Mouse (Mus musculus): ENCODE data around the gene Ing5. TPM values are rescaled to one million over a fixed set of nuclear protein-coding genes. Genes with fewer than 3 reads are reported as not detected.
"Not testable (repeated sequence)": the region's sequence is repeated elsewhere in the genome, so short reads cannot be mapped to it uniquely, and the experiment has no call there.

The Ing5 gene
- total RNA-seq, 2 experiments from 2014 or later: 12.9 to 13.8 TPM

GRCm38 (mm10) chr1:93811495-93812039 lies 7.8 kb downstream of the Ing5 start:
- DNase-seq: no peak

GRCm38 (mm10) chr1:93817823-93818532 lies 14.2 kb downstream of the Ing5 start:
- no peak for DNase-seq

- DNase-seq: no peak
These were observed 15.0 kb downstream of the Ing5 start for GRCm38 (mm10) chr1:93818722-93819121.

GRCm38 (mm10) chr1:93823796-93824495 lies 20.2 kb downstream of the Ing5 start:
- DNase-seq: no peak

GRCm38 (mm10) chr1:93824609-93825008 lies 20.8 kb downstream of the Ing5 start, which contains the start of gene D2hgdh:
Gene D2hgdh (plus strand): TSS chr1:93824909.
- DNase-seq: no peak

GRCm38 (mm10) chr1:93825105-93825674 lies 21.4 kb downstream of the Ing5 start:
- DNase-seq: peak; percentile 96

GRCm38 (mm10) chr1:93825771-93826539 lies 22.2 kb downstream of the Ing5 start:
- DNase-seq: no peak

GRCm38 (mm10) chr1:93826540-93826835 lies 22.7 kb downstream of the Ing5 start:
- no peak for DNase-seq

- DNase-seq: not testable (repeated sequence)
These were observed 29.1 kb downstream of the Ing5 start for GRCm38 (mm10) chr1:93832754-93833360.

- no peak for DNase-seq
These were observed 30.9 kb downstream of the Ing5 start for GRCm38 (mm10) chr1:93834671-93835150.

- no peak for DNase-seq
These were observed 31.4 kb downstream of the Ing5 start for GRCm38 (mm10) chr1:93835211-93835610.

GRCm38 (mm10) chr1:93835876-93836531 lies 32.2 kb downstream of the Ing5 start:
- DNase-seq: no peak

GRCm38 (mm10) chr1:93836532-93836913 lies 32.8 kb downstream of the Ing5 start:
- no peak for DNase-seq

- DNase-seq: no peak
These were observed 33.6 kb downstream of the Ing5 start for GRCm38 (mm10) chr1:93837335-93837734.

GRCm38 (mm10) chr1:93838569-93838968 lies 34.8 kb downstream of the Ing5 start:
- not testable (repeated sequence) for DNase-seq

- not testable (repeated sequence) for DNase-seq
These were observed 42.1 kb downstream of the Ing5 start for GRCm38 (mm10) chr1:93845766-93846366.

- DNase-seq: not testable (repeated sequence)
These were observed 52.0 kb downstream of the Ing5 start for GRCm38 (mm10) chr1:93855790-93856189.

- peak in 1 of 2 experiments; percentile 25 for DNase-seq
These were observed 53.6 kb downstream of the Ing5 start for GRCm38 (mm10) chr1:93857370-93857769.

GRCm38 (mm10) chr1:93857991-93858390 lies 54.2 kb downstream of the Ing5 start:
- no peak for DNase-seq

GRCm38 (mm10) chr1:93859619-93860018 lies 55.9 kb downstream of the Ing5 start:
- DNase-seq: no peak

GRCm38 (mm10) chr1:93861048-93861447 lies 57.3 kb downstream of the Ing5 start, which contains the start of gene Gal3st2:
Gene Gal3st2 (plus strand): TSS chr1:93861306.
- not testable (repeated sequence) for DNase-seq
